Mouse (Mus musculus) NIH3T3 (cell line): Measurements from ENCODE around the gene Ppp1r14a.

ENCODE experiments used
- DNase-seq: peaks from one replicate; pipeline ENCODE4 v3.0.0-alpha.2; 2012; ENCODE audit warnings: low read depth

Ppp1r14a gene

DNA sequence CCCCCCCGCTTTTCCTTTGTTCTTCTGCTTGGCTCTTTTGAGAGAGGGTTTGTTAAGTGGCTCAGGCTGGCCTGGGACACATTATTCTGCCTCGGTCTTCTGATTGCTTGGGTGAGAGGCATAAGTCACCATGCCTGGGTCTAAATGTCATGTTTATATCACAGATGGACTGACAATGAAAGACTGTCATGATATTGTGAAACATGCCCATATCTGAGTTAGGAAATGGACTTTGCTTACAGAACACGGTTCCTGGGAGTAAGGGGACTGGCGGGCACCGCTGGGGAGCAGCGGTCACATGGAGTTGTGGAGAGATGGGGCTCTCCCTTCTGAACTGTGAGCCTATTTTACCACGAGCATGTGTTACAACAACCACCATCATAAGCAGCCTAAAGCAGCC lies 45.0 kb downstream of the Ppp1r14a start:
- DNase-seq: peak; percentile 17

DNA sequence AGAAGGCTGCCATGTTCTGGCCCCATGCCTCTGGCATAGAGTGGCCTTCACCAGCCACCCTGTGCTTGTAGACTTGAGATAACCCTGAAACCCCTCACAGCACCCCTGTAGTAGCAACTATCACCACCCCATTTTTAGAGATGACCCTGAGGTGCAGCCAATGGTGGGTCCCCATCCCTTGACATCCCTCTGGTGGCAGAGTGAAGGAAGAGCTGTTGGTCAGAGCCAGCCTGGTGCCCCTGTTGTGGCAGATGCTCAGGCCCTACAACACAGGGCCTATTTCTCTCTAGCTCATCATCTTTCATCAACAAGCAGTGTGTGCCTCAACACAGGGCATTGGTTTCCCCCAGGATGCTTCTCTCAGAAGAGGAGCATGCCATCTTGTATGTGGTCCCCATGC lies 46.2 kb downstream of the Ppp1r14a start:
- no peak for DNase-seq

DNA sequence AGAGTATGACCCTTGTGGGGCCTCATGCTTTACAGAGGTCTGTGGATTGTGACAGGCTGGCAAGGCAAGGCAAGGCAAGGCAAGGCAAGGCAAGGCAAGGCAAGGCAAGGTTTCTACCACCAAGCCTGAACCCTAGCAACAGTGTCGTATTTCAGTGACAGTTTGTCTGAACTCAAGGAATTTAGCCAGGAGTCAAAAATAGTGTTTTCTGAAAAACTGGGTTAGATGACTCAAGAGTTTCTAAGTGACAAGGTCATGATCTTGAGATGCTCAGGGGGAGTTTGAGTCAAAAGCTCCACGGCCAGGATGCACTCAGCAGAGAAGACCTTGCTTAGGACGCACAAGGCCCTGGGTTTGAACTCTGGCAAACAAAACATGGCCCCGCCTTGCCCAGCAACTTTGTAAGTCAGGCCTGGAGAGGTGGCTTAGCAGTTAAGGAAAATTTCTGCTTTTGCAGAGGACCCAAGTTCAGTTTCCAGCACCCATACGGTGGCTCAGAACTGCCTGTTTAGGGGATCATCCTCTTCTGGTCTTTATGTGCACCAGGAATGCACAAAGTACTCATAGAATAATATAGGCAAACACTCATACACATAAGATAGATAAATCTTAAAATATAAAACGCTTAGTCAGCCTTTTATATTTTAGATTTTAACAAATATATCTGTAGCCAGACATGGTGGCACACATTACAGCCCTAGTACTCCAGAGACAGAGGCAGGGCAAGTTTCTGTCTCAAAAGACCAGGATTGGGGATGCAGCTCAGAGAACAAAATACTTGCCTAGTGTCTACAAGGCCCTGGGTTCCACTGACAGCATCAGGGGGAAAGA lies 46.9 kb downstream of the Ppp1r14a start:
- DNase-seq: peak; percentile 39

DNA sequence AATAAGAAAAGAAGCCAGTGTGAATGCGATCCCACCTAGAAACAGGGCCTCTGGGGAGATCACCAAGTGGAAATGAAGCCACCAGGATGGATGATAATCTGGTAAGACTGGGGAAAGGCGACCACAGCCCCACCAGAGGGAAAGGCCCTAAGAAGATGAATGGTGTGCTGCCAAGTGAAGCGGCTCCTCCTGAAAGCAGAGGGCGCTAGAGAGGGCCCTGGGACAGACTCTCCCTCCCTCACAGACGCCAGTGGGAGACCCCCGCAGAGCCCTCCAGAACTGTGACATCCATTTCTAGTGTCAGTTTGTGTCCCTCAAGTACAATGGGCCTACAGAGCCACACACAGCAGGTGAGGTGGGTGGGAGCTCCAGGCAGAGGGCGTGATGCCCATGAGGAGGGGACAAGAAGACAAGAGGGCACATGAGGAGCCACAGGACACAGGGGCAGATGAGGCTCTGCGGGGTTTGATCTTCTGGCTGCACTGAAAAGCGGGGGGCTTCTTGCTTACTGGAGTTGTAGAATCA lies 47.7 kb downstream of the Ppp1r14a start:
- no peak for DNase-seq

DNA sequence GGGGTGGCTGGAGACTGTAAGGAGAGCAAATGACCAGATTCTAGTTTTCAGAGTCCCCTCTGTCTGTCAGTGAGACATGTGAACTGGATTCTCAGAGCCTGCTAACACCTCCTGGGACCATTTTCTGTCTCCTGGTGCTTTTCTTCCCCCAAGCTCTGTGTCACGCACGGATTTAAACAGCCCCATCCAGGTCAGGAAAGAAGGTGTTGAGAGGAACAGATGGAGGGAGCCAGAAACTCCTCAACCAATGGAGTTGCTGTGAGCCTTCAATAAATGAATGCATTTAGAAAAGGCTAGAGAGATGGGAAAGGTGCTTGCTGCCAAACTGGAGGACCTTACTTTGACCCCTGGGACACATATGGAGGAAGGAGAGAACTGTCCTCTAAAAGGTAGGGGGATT lies 48.7 kb downstream of the Ppp1r14a start:
- no peak for DNase-seq

DNA sequence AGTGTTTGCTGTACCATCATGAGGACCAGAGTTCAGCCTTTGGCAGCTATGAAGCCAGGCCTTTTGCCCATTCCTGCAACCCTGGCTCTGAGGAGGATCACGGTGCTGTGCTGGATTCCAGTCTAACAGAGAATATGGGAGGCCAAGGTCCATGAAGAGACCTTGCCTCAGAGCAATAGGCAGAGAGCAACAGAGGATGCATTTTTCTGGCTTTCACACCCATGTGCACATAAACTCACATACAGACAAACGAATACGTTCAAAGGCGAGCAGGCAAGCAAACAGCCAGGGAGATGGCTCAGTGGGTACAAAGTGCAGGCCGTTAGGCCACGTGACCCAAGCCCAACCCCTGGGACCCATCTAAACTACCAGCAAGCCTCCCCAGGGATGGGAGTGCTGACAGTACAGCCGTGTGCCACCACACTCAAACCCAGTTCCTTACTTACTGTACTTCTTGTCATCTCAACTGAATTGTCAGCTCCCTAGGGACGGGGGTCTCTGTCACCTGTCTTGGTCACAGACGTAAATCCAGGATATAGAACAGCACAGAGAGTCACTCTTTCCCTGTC lies 49.3 kb downstream of the Ppp1r14a start:
- DNase-seq: no peak

DNA sequence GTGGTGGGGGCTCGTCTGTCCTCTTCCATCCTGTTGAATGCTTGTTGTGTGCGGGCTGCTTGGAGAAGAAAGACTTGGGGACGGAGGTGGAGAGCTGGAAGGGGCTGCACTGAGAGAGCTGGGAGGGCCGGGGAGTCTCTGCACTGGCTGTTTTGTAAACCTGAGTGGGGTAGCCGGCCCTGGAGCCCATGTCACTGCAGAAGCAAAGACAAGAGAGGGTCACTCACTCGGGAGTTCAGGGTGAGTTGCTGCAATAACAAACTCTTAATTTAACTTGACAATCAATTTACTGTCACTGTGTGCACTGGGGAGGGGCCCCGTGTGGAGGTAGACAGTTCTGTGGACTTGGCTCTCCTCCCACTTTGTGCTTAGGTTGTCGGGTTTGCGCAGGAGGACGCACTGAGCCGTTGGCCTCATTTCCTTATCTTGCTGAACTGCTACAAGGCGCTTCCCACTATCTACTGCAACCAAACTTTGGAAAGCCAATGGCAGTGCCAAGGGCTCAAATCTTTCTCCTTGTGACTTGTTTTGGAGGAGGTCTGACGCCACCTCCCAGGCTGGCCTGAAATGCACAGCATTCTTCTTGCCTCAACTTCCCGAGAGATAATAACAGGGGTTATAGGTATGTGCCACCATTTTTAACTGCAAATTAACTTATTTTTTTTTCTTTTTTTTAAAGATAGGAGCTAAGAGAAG lies 50.0 kb downstream of the Ppp1r14a start:
- no peak for DNase-seq

DNA sequence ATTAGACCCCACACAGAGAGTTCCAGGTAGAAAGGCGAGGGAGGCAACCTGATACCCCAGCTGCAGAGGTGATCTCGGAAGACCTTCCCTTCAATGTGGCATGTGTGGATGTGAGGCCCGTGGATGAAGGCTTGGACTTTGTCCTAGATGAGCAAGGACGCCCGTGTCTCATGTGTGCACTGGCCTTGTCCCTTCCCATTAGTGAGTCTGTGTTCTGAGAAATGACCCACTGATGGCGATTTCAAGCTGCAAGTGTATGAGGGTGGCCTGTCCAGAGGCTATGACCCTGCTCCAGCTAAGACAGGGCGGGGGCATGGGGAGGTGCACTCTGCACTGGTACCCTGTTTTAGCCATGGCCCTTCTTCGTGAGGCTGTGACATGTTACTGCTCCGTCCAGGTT lies 51.1 kb downstream of the Ppp1r14a start:
- no peak for DNase-seq

DNA sequence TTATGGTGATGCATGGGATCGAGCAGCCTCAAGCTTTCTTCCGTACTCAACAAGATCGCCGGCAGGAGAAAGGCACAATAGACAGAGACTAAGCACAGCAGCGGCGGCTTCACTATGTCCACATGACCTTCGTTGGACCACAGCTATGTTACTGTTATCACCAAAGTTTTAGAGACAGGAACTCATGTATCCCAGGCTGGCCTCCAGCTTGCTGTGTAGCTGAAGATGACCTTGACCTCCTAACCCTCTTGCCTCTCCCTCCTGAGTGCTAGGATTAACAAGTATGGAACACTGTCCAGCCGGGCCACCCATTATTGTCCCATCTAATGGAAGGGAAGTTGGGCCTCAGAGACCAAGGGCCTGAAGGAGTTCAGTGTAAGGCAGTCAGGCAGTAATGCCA lies 51.7 kb downstream of the Ppp1r14a start:
- no peak for DNase-seq

DNA sequence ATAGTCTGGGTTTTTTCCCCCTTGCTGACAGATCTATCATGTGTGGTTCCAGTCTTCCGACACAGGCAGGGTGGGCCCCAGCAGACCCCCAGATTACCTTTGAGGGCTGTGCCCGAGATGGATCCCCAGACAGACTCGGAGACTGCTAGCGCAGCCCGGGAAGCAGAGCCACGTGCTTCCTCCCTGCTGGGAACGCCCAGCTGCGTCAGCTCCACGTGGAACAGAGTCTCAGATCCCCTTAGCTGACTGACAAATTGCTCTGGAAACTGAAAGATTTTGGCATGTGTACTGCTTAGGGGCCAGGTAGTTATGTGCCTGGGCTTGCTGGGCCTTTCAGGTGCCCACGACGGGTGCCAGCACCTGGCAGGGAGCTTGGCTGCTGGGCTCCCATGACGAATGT lies 52.6 kb downstream of the Ppp1r14a start:
- no peak for DNase-seq

DNA sequence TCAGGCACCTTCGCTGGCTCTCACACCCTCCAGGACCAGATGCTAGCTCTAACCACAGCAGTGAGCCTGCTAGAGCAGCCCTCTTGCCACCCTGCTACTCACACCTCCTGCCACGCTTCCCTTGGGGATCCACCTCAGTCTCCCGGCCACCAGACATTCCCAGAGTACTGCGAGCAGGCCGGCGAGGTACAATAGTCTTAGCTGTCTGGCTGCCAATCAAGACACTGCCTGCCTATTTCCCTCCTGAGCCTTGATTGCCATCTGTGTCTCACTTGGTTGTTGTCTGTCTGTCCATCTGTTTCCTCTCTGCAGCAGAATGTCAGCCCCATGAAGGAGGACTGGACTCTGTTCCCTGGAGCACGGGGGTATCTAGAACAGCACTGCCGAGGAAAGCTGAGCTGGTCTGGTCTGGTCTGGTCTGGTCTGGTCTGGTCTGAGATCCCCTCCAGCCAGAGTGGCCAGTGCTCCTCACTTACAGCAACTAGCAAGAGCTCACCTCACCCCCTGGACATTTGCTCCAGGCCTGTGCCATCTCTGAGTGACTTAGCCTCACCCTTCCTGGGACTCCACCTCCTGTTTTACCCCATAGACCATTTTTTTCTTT lies 53.5 kb downstream of the Ppp1r14a start:
- no peak for DNase-seq
